Mouse (Mus musculus) heart, adult 2 months (tissue): ENCODE data around the gene Ccdc71l. TPM values are rescaled to one million over a fixed set of nuclear protein-coding genes. Genes with fewer than 3 reads are reported as not detected.
A peak's percentile ranks its signal among the peaks of the same experiment; 100 is the strongest.

Source experiments
- DNase-seq, 2 experiments: peaks; one replicate each; pipeline ENCODE4 v3.0.0; 2021
- H3K27ac ChIP-seq: fragments of 200-600 bp; 2 replicates; pipeline ENCODE4 v1.8.1; 2022
- H3K27me3 ChIP-seq: fragments of 200-500 bp; 2 replicates; pipeline ENCODE4 v1.6.1; 2012; ENCODE audit warnings: mild to moderate bottlenecking, low read length, inconsistent platforms, mixed read lengths; ENCODE audit not compliant: control insufficient read depth, insufficient read depth
- H3K36me3 ChIP-seq: fragments of 200-500 bp; 2 replicates; pipeline ENCODE4 v1.6.1; 2012; ENCODE audit warnings: low read length, inconsistent platforms; ENCODE audit not compliant: control insufficient read depth, insufficient read depth
- H3K4me1 ChIP-seq: fragments of 200-500 bp; 2 replicates; pipeline ENCODE4 v1.6.1; 2011; ENCODE audit warnings: low read length; ENCODE audit not compliant: control insufficient read depth, insufficient read depth
- H3K4me3 ChIP-seq: fragments of 200-600 bp; 2 replicates; pipeline ENCODE4 v1.8.1; 2022
- H3K79me2 ChIP-seq: fragments of 200-500 bp; replicated peaks from 2 replicates; pipeline ENCODE4 v1.6.1; 2012; ENCODE audit warnings: mild to moderate bottlenecking, inconsistent platforms, low read length, moderate library complexity, mixed read lengths; ENCODE audit not compliant: control insufficient read depth, insufficient read depth
- H3K9ac ChIP-seq: fragments of 200-500 bp; 2 replicates; pipeline ENCODE4 v1.6.1; 2012; ENCODE audit warnings: low read depth, mild to moderate bottlenecking, control low read depth, inconsistent platforms, low read length, mixed read lengths
- CTCF ChIP-seq: fragments of 200-600 bp; IDR thresholded peaks from 2 replicates; pipeline ENCODE4 v1.8.1; 2022; ENCODE audit warnings: antibody characterized with exemption, mild to moderate bottlenecking, moderate library complexity
- EP300 ChIP-seq: fragments of 200-500 bp; IDR thresholded peaks from 2 replicates; pipeline ENCODE4 v1.6.1; 2011; ENCODE audit warnings: low read depth, low read length, control low read depth; ENCODE audit not compliant: insufficient read depth
- POLR2A ChIP-seq: fragments of 200-500 bp; IDR thresholded peaks from 2 replicates; pipeline ENCODE4 v1.6.1; 2011; ENCODE audit warnings: mild to moderate bottlenecking, low read depth, low read length, control low read depth; ENCODE audit not compliant: insufficient read depth
- WGBS: fragments of 180-500 bp; shearing (Covaris S2); methylation state at CpG from one replicate; pipeline ENCODE4 v1.1.7; 2018; 5-methylcytosine and 5-hydroxymethylcytosine counted together
- intact Hi-C: fragments of 180-260 bp; cut with DNase I; formaldehyde crosslinking; loops from one replicate; pipeline ENCODE4 v1.15.1; 2025
- polyA plus RNA-seq: library from polyadenylated mRNA; depleted of rRNA; stranded (reverse); fragments of >200 nt; gene quantifications from 2 replicates; pipeline ENCODE4 v1.2.3, GENCODE M21; 2012
- total RNA-seq, 2 experiments: library from RNA; stranded (reverse); gene quantifications; 2 replicates each; pipeline ENCODE4 v1.2.3; 2021

The Ccdc71l gene
- total and polyA plus RNA-seq, 3 experiments, result 6.5 to 10.4 (median 9.3) TPM

- Histone ChIP-seq H3K9ac (peak overlapping the region; percentile 97), H3K4me1 (peaks cover 7% of the 10 kb centered on the region), H3K36me3 (peaks cover 26% of the 10 kb centered on the region), H3K4me3 (peak overlapping the region; percentile 89), H3K27me3 (no peaks in the 10 kb centered on the region), H3K27ac (peak overlapping the region; percentile 96), H3K79me2 (0 out of 2 replicates have a peak, but pooled peaks cover 2% of the 10 kb centered on the region)
- intact Hi-C loops, result loop anchor here (1.0 to 5.0 kb wide), 3 partner anchors 87 to 518 kb away; no protein-coding TSS in a partner anchor
- TF ChIP-seq EP300 (no peak), CTCF (peak; percentile 81), POLR2A (peak; percentile 2; the same call in 1 of the 2 replicates)
- under 1% methylated on average over 67 of the region's 67 CpGs for WGBS
- peak; percentile 91 to 93 for DNase-seq
Measured at GRCm38 (mm10) chr12:32379296-32379725, 807 bp downstream of the Ccdc71l start.

GRCm38 (mm10) chr12:32379731-32380130 lies 1.2 kb downstream of the Ccdc71l start:
- under 1% methylated on average over 28 of the region's 28 CpGs for WGBS
- Histone ChIP-seq H3K27ac (peak overlapping the region; percentile 96), H3K4me3 (peak overlapping the region; percentile 89), H3K4me1 (peaks cover 7% of the 10 kb centered on the region), H3K27me3 (no peaks in the 10 kb centered on the region), H3K9ac (peak overlapping the region; percentile 97), H3K36me3 (peaks cover 28% of the 10 kb centered on the region), H3K79me2 (0 out of 2 replicates have a peak, but pooled peaks cover 2% of the 10 kb centered on the region)
- DNase-seq, result no peak
- intact Hi-C loops, result loop anchor here (1.0 to 10.0 kb wide), 5 partner anchors 87 to 578 kb away; partner anchors contain the start of gene Hbp1
- TF ChIP-seq CTCF (no peak; the same call in 1 of the 2 replicates), POLR2A (no peak), EP300 (no peak)

- Histone ChIP-seq H3K4me1 (peaks cover 7% of the 10 kb centered on the region), H3K9ac (no peak overlapping the region), H3K27me3 (no peaks in the 10 kb centered on the region), H3K79me2 (peaks cover 2% of the 10 kb centered on the region; the same call in 1 of the 2 replicates), H3K36me3 (peaks cover 28% of the 10 kb centered on the region), H3K4me3 (peak overlapping the region; percentile 89), H3K27ac (peak overlapping the region; percentile 96; the same call in 1 of the 2 replicates)
- no peak for DNase-seq
- intact Hi-C loops, result loop anchor here (5.0 to 10.0 kb wide), 2 partner anchors 426 to 577 kb away; partner anchors contain the start of gene Hbp1
- WGBS, result 64% methylated on average over 3 of the region's 3 CpGs
- TF ChIP-seq POLR2A, result no peak
- TF ChIP-seq CTCF, result no peak
- no peak for TF ChIP-seq EP300
Measured at GRCm38 (mm10) chr12:32380457-32380856, 2.0 kb downstream of the Ccdc71l start.

- peak overlapping the region; percentile 96; the same call in 1 of the 2 replicates for H3K27ac ChIP-seq
- H3K9ac ChIP-seq, result no peak overlapping the region
- peaks cover 7% of the 10 kb centered on the region for H3K4me1 ChIP-seq
- H3K36me3 ChIP-seq, result peaks cover 28% of the 10 kb centered on the region
- peak overlapping the region; percentile 89 for H3K4me3 ChIP-seq
- intact Hi-C loops, result loop anchor here (5.0 to 10.0 kb wide), 2 partner anchors 426 to 576 kb away; partner anchors contain the start of gene Hbp1
- no peak for DNase-seq
- TF ChIP-seq CTCF, result no peak
- H3K27me3 ChIP-seq, result no peaks in the 10 kb centered on the region
- peaks cover 2% of the 10 kb centered on the region; the same call in 1 of the 2 replicates for H3K79me2 ChIP-seq
- 63% methylated on average over 2 of the region's 2 CpGs for WGBS
Measured at GRCm38 (mm10) chr12:32381011-32381410, 2.5 kb downstream of the Ccdc71l start.

GRCm38 (mm10) chr12:32419537-32419936 lies 41.0 kb downstream of the Ccdc71l start:
- no peak for DNase-seq
- H3K79me2 ChIP-seq, result no peaks in the 10 kb centered on the region
- H3K4me1 ChIP-seq, result no peaks in the 10 kb centered on the region
- no peaks in the 10 kb centered on the region for H3K36me3 ChIP-seq
- H3K27ac ChIP-seq, result no peak overlapping the region
- WGBS, result 57% methylated on average over 1 of the region's 1 CpGs
- H3K4me3 ChIP-seq, result no peak overlapping the region
- intact Hi-C loops, result no loop called here
- TF ChIP-seq CTCF (no peak), POLR2A (no peak), EP300 (no peak)
- H3K9ac ChIP-seq, result no peak overlapping the region
- no peaks in the 10 kb centered on the region for H3K27me3 ChIP-seq

GRCm38 (mm10) chr12:32427832-32428231 lies 49.3 kb downstream of the Ccdc71l start:
- H3K4me3 ChIP-seq, result no peak overlapping the region
- intact Hi-C loops, result no loop called here
- no peaks in the 10 kb centered on the region for H3K36me3 ChIP-seq
- no peaks in the 10 kb centered on the region for H3K79me2 ChIP-seq
- H3K9ac ChIP-seq, result no peak overlapping the region
- no peak overlapping the region for H3K27ac ChIP-seq
- H3K27me3 ChIP-seq, result no peaks in the 10 kb centered on the region
- DNase-seq, result no peak
- no peak for TF ChIP-seq POLR2A
- TF ChIP-seq CTCF, result no peak
- no peak for TF ChIP-seq EP300
- H3K4me1 ChIP-seq, result no peaks in the 10 kb centered on the region
